Mouse (Mus musculus) layer of hippocampus, adult 8-10 months (tissue): ENCODE data around the gene Gm42906. TPM values are rescaled to one million over a fixed set of nuclear protein-coding genes. Genes with fewer than 3 reads are reported as not detected.

Source experiments
- DNase-seq, 2 experiments: peaks; one replicate each; pipeline ENCODE4 v3.0.0; 2022; ENCODE audit warnings: low spot score in 2 of 2
- total RNA-seq, 4 experiments: library from RNA; stranded (reverse); gene quantifications; 2 replicates each; pipeline ENCODE4 v1.2.4; 2022

The Gm42906 gene
- total RNA-seq, 4 experiments from 2014 or later, result not detected

DNA sequence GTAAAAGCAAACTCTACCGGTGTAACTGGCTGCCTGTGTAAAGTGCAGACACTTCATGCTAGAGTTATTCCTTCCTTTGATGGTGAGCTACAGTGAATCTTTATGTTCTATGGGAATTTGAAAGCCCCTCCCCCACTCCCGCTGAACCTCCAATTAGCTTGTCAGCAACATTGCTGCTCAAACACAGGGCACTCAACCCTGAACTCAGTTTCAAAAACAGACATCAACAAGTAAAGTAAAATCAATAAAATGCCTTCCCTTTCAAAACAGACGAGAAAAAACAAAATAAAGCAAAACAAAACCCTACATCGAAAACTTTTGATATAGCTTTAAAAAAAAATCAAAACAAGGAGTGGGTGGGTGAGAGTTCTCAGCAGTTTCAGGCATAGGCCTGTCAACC, 273.9 kb downstream of the Gm42906 start:
- DNase-seq, result no peak

DNA sequence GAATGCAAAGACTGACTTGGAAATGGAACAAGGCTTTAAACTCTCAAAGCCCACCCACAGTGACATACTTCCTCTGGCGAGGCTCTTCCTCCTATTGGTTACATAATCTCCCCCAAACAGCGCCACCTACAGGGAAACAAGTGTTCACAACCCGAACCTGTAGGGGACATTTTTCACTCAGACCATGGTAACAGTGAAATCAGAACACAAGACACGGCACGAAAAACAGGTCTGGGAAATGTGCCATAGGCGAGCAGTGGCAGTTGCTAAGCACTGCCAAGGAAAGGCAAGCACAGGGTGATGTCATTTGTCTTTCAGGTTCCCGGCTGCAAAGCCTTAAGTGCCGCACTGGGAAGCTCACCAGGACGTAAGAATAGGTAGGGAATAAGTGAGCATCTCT, 276.4 kb downstream of the Gm42906 start:
- DNase-seq, result peak; percentile 34 to 38

DNA sequence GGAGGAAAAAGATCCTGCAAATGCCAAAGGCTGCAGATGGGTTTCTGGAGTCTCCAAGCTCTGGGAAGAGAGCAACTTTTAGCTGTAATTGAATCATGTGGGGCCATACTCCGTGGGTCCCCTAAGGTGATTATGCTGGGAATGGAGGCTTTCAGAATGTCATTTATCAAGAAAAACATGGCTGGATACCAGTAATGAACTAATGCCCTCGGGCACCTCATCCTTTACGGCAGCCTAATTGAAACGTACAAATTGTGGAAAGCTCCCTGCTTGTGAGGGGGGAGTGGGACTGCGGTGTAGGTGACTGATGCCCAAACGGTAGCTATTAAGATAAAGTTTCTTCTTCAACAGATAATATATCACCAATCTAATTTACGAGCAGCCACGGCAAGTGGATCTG, 278.5 kb downstream of the Gm42906 start:
- DNase-seq, result no peak

DNA sequence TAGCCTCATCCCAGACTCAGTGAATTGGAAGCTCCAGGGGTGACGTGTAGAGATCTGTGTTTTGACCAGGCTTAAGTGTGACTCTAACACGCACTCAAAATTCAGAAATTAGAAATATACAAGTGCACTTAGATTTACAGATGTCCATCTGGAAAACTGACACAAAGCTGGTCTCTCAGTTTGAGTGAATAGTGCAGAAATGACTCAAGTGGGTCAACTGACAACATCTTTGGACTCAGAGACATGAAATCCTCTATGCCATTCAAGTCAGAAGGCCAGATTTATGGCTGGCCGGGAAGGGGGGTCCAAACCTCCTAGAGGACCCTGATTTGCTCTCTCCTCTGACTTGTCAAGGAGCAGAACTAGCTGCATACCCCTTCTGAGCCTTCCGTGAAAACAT, 279.9 kb downstream of the Gm42906 start:
- no peak for DNase-seq

DNA sequence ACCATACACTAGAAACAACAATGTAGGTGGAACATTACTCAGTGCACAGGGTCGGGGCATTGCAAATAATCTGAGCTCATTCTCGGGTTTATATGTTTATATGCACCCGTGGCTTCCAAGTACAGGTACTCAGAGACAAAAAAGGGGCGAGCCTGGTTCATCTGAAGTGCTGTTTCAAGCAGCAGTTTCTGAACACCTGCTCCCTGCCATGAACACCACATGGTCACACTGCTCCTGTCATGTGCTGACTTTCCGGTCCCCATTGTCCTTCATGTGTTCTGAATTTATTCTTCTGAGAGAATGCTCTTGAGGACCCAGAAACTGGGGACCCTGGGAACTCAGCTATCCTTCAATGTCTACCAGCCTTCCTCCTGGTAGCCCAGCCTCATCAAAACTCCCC, 282.2 kb downstream of the Gm42906 start:
- no peak for DNase-seq

- DNase-seq, result no peak
These were observed 284.0 kb downstream of the Gm42906 start for GRCm38 (mm10) chr5:151143955-151144354.

GRCm38 (mm10) chr5:151142671-151143601, 285.0 kb downstream of the Gm42906 start:
- peak; percentile 28 to 35 for DNase-seq

GRCm38 (mm10) chr5:151142241-151142640, 285.7 kb downstream of the Gm42906 start:
- no peak for DNase-seq

- no peak for DNase-seq
These were observed 290.1 kb downstream of the Gm42906 start for GRCm38 (mm10) chr5:151137901-151138300.

DNA sequence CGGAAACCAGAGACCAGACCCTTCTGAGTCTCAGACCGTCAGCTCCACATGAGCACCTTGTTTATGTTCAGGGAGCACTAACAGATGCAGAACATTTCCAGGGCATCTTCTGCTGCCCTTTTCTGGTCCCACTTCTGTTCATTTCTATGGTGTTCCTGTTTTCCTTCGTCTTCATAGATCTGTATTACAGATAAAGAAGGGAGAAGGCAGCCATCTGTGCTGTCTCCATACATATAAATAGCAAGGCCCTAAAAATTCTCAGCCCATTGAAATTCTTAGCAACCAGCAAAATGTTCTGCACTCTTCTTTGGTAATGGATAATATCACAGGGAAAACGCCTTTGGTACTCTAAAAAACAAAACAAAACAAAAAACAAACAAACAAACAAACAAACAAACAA, 290.7 kb downstream of the Gm42906 start:
- no peak for DNase-seq

- DNase-seq, result no peak
These were observed 292.0 kb downstream of the Gm42906 start for GRCm38 (mm10) chr5:151135965-151136364.

DNA sequence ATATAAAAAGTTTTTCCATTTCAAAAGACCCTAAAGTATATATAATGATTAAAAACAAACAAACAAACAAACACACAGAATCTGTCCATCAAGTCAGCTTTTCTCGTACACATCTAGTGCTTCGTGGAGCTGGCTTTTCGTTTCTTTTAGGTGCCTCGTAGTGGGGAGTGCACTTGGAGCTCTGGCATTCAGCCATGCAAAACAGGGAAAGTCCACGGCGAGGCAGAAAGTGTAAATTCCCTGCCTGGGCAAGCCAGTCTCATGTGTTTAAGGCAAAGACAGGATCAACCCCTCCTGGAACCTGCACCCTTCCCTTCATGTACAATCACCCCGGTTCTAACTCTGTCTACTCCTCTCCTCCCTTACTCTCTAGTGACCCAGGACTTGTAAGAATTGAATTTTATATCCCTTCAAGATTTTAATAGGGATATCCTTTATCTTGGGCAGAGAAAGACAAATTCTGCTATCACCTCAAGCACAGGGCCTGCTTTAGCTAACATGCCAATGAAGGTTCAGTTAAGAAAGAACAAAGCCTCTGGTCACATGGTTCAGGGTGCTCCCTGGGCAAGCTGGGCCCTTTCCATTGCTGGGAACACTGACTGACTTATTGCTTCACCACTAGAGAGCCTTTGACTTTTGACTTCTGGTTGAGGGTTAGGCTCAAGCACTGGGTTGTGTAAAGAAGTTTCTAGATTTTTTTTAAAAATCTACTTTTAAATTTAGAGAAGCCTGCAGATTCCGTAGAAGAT, 292.7 kb downstream of the Gm42906 start:
- DNase-seq, result no peak

DNA sequence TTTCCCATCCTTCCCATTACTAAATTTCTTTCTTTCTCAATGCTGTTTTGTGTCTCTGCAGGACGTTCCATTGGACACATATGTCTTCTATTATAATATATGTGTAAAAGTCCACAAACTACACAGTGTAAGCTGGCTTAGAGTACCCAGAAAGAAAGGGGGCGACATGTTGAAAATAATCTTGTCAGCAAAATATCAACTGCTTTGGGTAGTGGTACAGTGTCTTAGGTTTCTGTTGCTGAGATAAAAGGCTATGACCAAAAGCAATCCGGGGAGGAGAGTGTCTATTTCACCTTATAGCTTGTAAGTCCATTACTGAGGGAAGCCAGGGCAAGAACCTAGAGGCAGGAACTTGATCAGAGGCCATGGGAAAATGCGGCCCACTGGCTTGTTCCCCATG, 293.8 kb downstream of the Gm42906 start:
- no peak for DNase-seq

DNA sequence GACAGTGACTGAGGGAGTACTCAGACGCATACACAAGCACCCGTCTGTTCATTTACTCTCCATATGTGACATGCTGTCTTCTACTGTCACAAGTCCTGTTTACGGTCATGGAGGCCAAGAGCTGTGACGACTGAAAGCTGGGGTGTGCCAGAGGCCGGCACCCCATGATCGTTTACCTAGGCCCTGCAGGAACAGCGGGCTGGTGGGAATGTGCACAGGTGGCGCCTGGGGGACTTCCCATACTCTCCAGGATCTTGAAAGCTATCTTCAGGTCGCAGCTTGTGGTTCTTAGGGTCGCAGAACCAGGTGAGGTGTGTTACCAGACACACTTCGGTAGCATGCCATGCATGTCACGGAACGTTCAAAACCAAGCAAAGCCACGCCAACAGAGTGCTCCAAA, 294.2 kb downstream of the Gm42906 start:
- no peak for DNase-seq

- DNase-seq, result no peak
These were observed 298.2 kb downstream of the Gm42906 start for GRCm38 (mm10) chr5:151129762-151130161.

DNA sequence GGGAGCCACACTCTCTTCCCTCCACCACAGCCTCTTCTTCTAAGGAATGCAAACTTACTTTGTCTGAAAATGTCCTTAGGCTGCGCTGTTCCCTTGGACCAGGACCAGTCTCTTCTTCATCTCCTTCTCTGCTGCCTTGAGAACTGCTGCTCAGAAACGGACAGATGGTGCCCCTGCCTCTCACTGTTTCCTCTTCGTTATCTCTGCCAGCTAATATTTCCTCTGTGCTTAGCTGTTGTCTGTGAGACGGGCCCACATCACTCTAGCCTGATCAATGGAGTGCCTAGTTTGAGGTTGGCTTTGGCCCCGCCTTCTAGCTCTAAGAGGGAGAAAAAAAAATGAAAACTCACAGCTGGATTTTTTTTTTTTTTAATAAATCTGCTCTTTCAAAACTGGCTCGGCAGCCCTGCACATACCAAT, 300.7 kb downstream of the Gm42906 start:
- peak in 1 of 2 experiments; percentile 35 for DNase-seq

- no peak for DNase-seq
These were observed 301.4 kb downstream of the Gm42906 start for GRCm38 (mm10) chr5:151126608-151127005.

- DNase-seq, result no peak
These were observed 301.9 kb downstream of the Gm42906 start for GRCm38 (mm10) chr5:151125985-151126607.

DNA sequence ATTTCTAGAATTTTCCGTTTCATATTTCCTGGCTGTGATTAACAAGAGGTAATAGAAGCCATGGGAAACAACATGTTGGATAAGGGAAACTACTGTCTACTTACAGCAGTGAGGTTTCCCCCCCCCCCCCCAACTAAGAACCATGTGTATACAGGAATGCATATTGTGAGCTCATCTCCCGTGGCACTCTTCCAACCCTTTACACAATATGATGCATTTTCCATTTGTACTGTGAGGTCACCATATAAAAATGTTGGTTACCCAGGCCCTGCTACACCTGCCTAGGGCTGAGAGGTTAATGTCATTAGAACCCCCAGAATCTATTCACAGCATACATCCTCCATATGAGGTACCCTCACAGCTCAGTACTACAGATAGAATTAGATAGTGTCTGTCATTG, 310.1 kb downstream of the Gm42906 start:
- no peak for DNase-seq

DNA sequence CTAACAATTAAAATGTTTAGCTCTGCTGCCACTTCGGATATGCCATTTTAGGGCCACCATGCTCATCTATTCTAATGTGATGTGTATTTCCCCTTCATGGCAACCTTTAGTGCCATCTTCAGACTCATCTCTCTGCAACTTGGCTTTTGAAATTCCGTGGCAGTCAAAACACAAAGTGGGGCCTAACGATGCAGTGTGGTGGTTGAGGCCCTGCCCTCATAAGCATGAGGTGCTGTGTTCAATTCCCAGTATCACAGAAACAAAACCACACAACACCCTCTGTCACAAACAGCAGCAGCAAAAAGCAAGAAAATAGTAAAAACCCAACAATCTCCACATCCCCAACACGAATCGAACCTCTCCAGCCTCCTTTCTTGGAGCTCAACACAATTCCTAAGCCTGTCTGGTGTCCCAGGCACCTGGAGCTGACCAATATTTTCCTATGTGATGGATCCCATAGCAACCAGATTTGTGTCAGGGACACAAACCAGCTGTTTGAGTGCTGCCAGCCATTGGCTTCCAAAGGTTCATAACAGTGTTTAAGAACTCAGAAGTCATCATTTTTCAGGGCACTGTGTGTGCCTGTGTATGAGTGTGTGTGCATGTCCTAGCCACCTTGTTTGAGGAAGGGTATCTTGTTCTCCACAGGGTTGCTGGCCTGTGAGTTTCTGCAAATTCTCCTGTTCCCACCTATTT, 311.6 kb downstream of the Gm42906 start:
- no peak for DNase-seq

- no peak for DNase-seq
These were observed 315.2 kb downstream of the Gm42906 start for GRCm38 (mm10) chr5:151112743-151113142.
